Mouse (Mus musculus) bone marrow macrophage, adult 2 months (primary cell): ENCODE measurements around the gene Thrap3. TPM values are rescaled to one million over a fixed set of nuclear protein-coding genes. Genes with fewer than 3 reads are reported as not detected.
"Not testable (repeated sequence)": the region's sequence is repeated elsewhere in the genome, so short reads cannot be mapped to it uniquely, and the experiment has no call there.

Experiments used
- H3K27ac ChIP-seq: 2 replicates; pipeline ENCODE4 v1.5.1; 2012; ENCODE audit warnings: low read depth, low read length; ENCODE audit not compliant: insufficient read depth
- H3K4me1 ChIP-seq: 2 replicates; pipeline ENCODE4 v1.6.1; 2012; ENCODE audit warnings: low read length; ENCODE audit not compliant: control insufficient read depth, insufficient read depth
- H3K4me3 ChIP-seq: 2 replicates; pipeline ENCODE4 v1.5.1; 2012; ENCODE audit warnings: mild to moderate bottlenecking, low read length, moderate library complexity; ENCODE audit not compliant: insufficient read depth
- CTCF ChIP-seq: IDR thresholded peaks from 2 replicates; pipeline ENCODE4 v1.5.1; 2012; ENCODE audit warnings: low read depth, mild to moderate bottlenecking, low read length, moderate library complexity
- POLR2A ChIP-seq: IDR thresholded peaks from 2 replicates; pipeline ENCODE4 v1.6.1; 2012; ENCODE audit warnings: mild to moderate bottlenecking, low read depth, low read length, borderline replicate concordance
- polyA plus RNA-seq: library from polyadenylated mRNA; stranded (reverse); fragments of >200 nt; gene quantifications from 2 replicates; pipeline ENCODE4 v1.2.4, GENCODE M21; 2012; ENCODE audit not compliant: missing spikeins, insufficient read depth, insufficient read length

Gene Thrap3
- polyA plus RNA-seq, 1 experiment, result 236 TPM

- TF ChIP-seq CTCF (no peak), POLR2A (no peak)
- no peak overlapping the region for H3K4me3 ChIP-seq
- H3K4me1 ChIP-seq, result no peaks in the 10 kb centered on the region
- H3K27ac ChIP-seq, result no peak overlapping the region
Observed at GRCm38 (mm10) chr4:126168851-126169250, 33.7 kb downstream of the Thrap3 start.

- Histone ChIP-seq H3K4me3 (no peak overlapping the region), H3K27ac (no peak overlapping the region), H3K4me1 (no peaks in the 10 kb centered on the region)
- TF ChIP-seq POLR2A (no peak), CTCF (no peak)
Observed at GRCm38 (mm10) chr4:126166084-126166483, 36.5 kb downstream of the Thrap3 start.

GRCm38 (mm10) chr4:126165092-126165491, 37.5 kb downstream of the Thrap3 start:
- not testable (repeated sequence) for H3K4me3 ChIP-seq, H3K4me1 ChIP-seq, H3K27ac ChIP-seq

GRCm38 (mm10) chr4:126163685-126164084, 38.9 kb downstream of the Thrap3 start:
- no peaks in the 10 kb centered on the region for H3K4me1 ChIP-seq
- TF ChIP-seq POLR2A (no peak), CTCF (no peak)
- H3K4me3 ChIP-seq, result no peak overlapping the region
- no peak overlapping the region for H3K27ac ChIP-seq

GRCm38 (mm10) chr4:126163067-126163659, 39.4 kb downstream of the Thrap3 start, which contains the start of gene Sh3d21:
Gene Sh3d21 (minus strand): TSS chr4:126163491.
- TF ChIP-seq CTCF (no peak), POLR2A (no peak)
- H3K4me1 ChIP-seq, result no peaks in the 10 kb centered on the region
- no peak within 1 kb of the TSS for H3K27ac ChIP-seq
- H3K4me3 ChIP-seq, result peak within 1 kb of the TSS; percentile 49

GRCm38 (mm10) chr4:126162544-126163066, 40.0 kb downstream of the Thrap3 start:
- Histone ChIP-seq H3K27ac (no peak overlapping the region), H3K4me1 (no peaks in the 10 kb centered on the region), H3K4me3 (peak overlapping the region; percentile 49)
- TF ChIP-seq POLR2A (no peak), CTCF (no peak)

- TF ChIP-seq CTCF (no peak), POLR2A (no peak)
- Histone ChIP-seq H3K4me3 (no peak overlapping the region), H3K4me1 (no peaks in the 10 kb centered on the region), H3K27ac (no peak overlapping the region)
Observed at GRCm38 (mm10) chr4:126161986-126162385, 40.6 kb downstream of the Thrap3 start.

GRCm38 (mm10) chr4:126161456-126161855, 41.1 kb downstream of the Thrap3 start:
- H3K27ac ChIP-seq, result no peak overlapping the region
- 0 out of 2 replicates have a peak, but pooled peaks cover 2% of the 10 kb centered on the region for H3K4me1 ChIP-seq
- TF ChIP-seq CTCF (no peak), POLR2A (no peak)
- no peak overlapping the region for H3K4me3 ChIP-seq

- peaks cover 6% of the 10 kb centered on the region for H3K4me1 ChIP-seq
- no peak overlapping the region for H3K4me3 ChIP-seq
- no peak for TF ChIP-seq CTCF
- TF ChIP-seq POLR2A, result no peak
- no peak overlapping the region for H3K27ac ChIP-seq
Observed at GRCm38 (mm10) chr4:126160981-126161380, 41.6 kb downstream of the Thrap3 start.

- H3K4me1 ChIP-seq, result peaks cover 18% of the 10 kb centered on the region
- no peak for TF ChIP-seq CTCF
- no peak for TF ChIP-seq POLR2A
- no peak overlapping the region for H3K4me3 ChIP-seq
- no peak overlapping the region for H3K27ac ChIP-seq
Observed at GRCm38 (mm10) chr4:126159455-126159854, 43.1 kb downstream of the Thrap3 start.

GRCm38 (mm10) chr4:126157562-126157961, 45.0 kb downstream of the Thrap3 start:
- TF ChIP-seq POLR2A, result no peak
- no peak for TF ChIP-seq CTCF
- Histone ChIP-seq H3K4me3 (no peak overlapping the region), H3K4me1 (peaks cover 18% of the 10 kb centered on the region), H3K27ac (no peak overlapping the region)
